Comparison of ENCODE assay signal across 8 mouse cellular contexts in the genomic region with DNA sequence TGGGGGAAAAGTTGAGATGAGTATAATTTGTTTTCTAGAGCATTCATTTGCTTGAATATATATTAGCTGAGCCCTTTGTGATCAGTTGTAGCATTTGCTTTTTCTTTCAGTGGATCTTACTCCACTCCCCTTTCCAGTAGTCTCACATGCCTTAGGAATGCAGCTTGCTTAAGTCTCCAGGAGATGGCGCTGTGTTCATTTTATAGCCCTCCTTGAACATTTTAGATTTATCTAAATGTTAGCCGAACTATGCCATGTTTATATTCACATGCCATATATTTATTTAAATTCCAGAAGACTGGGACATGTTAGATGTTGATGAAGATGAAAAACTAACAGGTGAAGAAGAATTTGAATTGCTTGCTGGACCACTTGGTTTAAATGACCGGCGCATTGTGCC. TPM values are rescaled to one million over a fixed set of nuclear protein-coding genes. Genes with fewer than 3 reads are reported as not detected.
DNase-seq lines count a peak whose midpoint lies in the region; ATAC-seq and TF ChIP-seq lines count a peak whose summit lies in the region.

No protein-coding gene starts in this region.

- no peaks in the 10 kb centered on the region for H3K4me1 ChIP-seq in kidney, embryonic 16.5 days (ENCODE audit: insufficient read depth, low read length)
- H3K4me1 ChIP-seq in ES-E14 (ENCODE audit: control insufficient read depth in 2 of 2, insufficient read depth in 2 of 2, low read length in 2 of 2, poor library complexity in 1 of 2) = no peaks in the 10 kb centered on the region

- WGBS in kidney, embryonic 16.5 days = 62% methylated on average over 4 of the region's 4 CpGs

- intact Hi-C loops in gastrocnemius, postnatal 36 days (cut with DNase I) = loop anchor here (5.0 kb wide), 1 partner anchor 362 kb away; no protein-coding TSS in a partner anchor

- no peak overlapping the region for H3K4me2 ChIP-seq in kidney, embryonic 16.5 days (replicated peaks; ENCODE audit: low read depth, low read length)

- in situ Hi-C loops in ES-E14 (cut with MboI; ENCODE audit: low sequenced_read_pairs in 2 of 2, unreplicated experiment in 2 of 2) = no loop called here

- peaks cover 27% of the 10 kb centered on the region for H3K36me3 ChIP-seq in kidney, embryonic 16.5 days (ENCODE audit: insufficient read depth, low read length)
- H3K36me3 ChIP-seq in ES-E14 (ENCODE audit: control insufficient read depth, insufficient read depth, low read length, poor library complexity, severe bottlenecking) = peaks cover 10% of the 10 kb centered on the region

- peak; percentile 14 to 53 for DNase-seq in kidney, postnatal 36 days
- peak; percentile 67 for DNase-seq in CD4-positive helper T cell, adult 2 months (ENCODE audit: low read depth, low spot score)
- DNase-seq in ES-E14 (ENCODE audit: low read depth, low spot score) = peak; percentile 28
- peak; percentile 16 to 33 for DNase-seq in cerebellum, postnatal 36 days
- peak; percentile 80 for DNase-seq in naive thymus-derived CD4-positive, alpha-beta T cell, adult 2 months (ENCODE audit: low read depth)
- no peak for DNase-seq in yolk sac, embryonic 10.5 days (ENCODE audit: low spot score)
- no peak for DNase-seq in gastrocnemius, postnatal 36 days

- no peak for ATAC-seq in kidney, embryonic 16.5 days (ENCODE audit: low FRiP score, low TSS enrichment)

- H3K9me3 ChIP-seq in kidney, embryonic 16.5 days (ENCODE audit: low read length) = no peaks in the 10 kb centered on the region
- no peaks in the 10 kb centered on the region for H3K9me3 ChIP-seq in ES-E14 (ENCODE audit: control insufficient read depth, insufficient read depth, low read depth, low read length)

- H3K9ac ChIP-seq in kidney, embryonic 16.5 days (replicated peaks; ENCODE audit: low read length) = no peak overlapping the region
- no peak overlapping the region for H3K9ac ChIP-seq in ES-E14 (ENCODE audit: insufficient read depth, low read depth, low read length, poor library complexity, severe bottlenecking)

- H3K27ac ChIP-seq in kidney, embryonic 16.5 days (ENCODE audit: low read length) = no peak overlapping the region
- H3K27ac ChIP-seq in ES-E14 (ENCODE audit: insufficient read depth, low read depth, low read length, poor library complexity, severe bottlenecking) = no peak overlapping the region

- H3K4me3 ChIP-seq in kidney, embryonic 16.5 days (ENCODE audit: low read length) = no peak overlapping the region
- H3K4me3 ChIP-seq in ES-E14 (ENCODE audit: insufficient read depth in 1 of 2, low read depth in 1 of 2, low read length in 2 of 2, poor library complexity in 1 of 2, severe bottlenecking in 1 of 2) = no peak overlapping the region

- H3K27me3 ChIP-seq in kidney, embryonic 16.5 days (ENCODE audit: insufficient read depth, low read length) = no peaks in the 10 kb centered on the region

TF ChIP-seq in ES-E14, 5 proteins besides CTCF, POLR2A, EP300 and RAD21:
- TF ChIP-seq HCFC1 (IDR thresholded peaks at IDR 0.05; ENCODE audit: borderline replicate concordance, insufficient read depth, low read length) (no peak), ZC3H11A (IDR thresholded peaks at IDR 0.05; ENCODE audit: borderline replicate concordance, low read depth, low read length) (0 out of 2 replicates have a peak, but pooled peaks have one; percentile 24)

RNA-seq across cellular contexts. Expression of gene Fbxl22, which starts 49.3 kb away (rescaled TPM):
- polyA plus RNA-seq in kidney, embryonic 16.5 days (2015; fragmentation: Nextera tagmentation; extraction: Ambion mirVana) = 2.8 and 6.5 TPM in 2 replicates
- 0.76 and 0.95 TPM in 2 replicates for total RNA-seq in ES-E14 (2012; rRNA removed)
- total RNA-seq in gastrocnemius, postnatal 36 days (2021) = 1 to 10 TPM; 3.7 to 5.4 TPM

Comparison
In these comparisons a context has a peak if more than half of its experiments do, and no peak if none do; other contexts are left out.
1. DNase-seq: peak in kidney, postnatal 36 days (2 of 2), CD4-positive helper T cell, adult 2 months (single experiment), ES-E14 (single experiment), cerebellum, postnatal 36 days (2 of 2) and naive thymus-derived CD4-positive, alpha-beta T cell, adult 2 months (single experiment); none in yolk sac, embryonic 10.5 days (single experiment) and gastrocnemius, postnatal 36 days (0 of 2).